Mouse (Mus musculus) kidney, adult 2 months (tissue): ENCODE data around the gene Gmfb.

Experiments
- CTCF ChIP-seq: fragments of 200-500 bp; conservative IDR thresholded peaks from 2 replicates; pipeline ENCODE4 v1.5.1; 2011; ENCODE audit warnings: low read depth, mild to moderate bottlenecking, control low read depth, low read length, moderate library complexity, mixed read lengths; ENCODE audit not compliant: insufficient read depth, insufficient read length
- POLR2A ChIP-seq: fragments of 200-500 bp; IDR thresholded peaks from one replicate; pipeline ENCODE4 v1.6.1; 2011; ENCODE audit warnings: low read depth, low read length, control low read depth

DNA sequence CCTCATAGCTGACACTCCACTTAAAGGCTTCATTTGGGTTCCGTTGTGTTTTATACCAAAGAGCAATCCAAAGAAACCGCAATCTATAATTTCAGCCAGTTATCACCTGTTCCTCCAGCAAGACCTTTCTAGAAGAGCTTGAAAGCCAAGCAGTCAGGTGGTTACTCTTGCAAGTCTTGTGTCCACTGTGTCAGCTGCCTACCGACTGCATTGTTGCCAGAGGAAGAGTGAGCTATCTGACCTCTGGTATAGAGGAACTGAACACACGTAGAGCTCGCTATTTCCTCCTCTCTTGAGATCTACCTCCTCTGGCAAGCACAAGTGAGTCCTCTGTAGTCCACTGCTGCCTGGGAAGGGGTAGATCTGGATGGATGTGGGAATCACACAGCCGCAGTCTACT is 60.9 kb downstream of the Gmfb start:
- TF ChIP-seq CTCF (no peak), POLR2A (no peak)
